Comparison of ENCODE assay signal across 9 mouse cellular contexts in genomic region chr11:7063001-7063584, GRCm38 (mm10). TPM values are rescaled to one million over a fixed set of nuclear protein-coding genes. Genes with fewer than 3 reads are reported as not detected.
A peak's percentile ranks its signal among the peaks of the same experiment; 100 is the strongest.
DNase-seq lines count a peak whose midpoint lies in the region; ATAC-seq lines count a peak whose summit lies in the region.
"Had no signal": no experiment of that assay in that cellular context is flagged by ENCODE, and none has a peak within 500 bp of the region (broad histone marks: within the 10 kb centered on the region; RNA-seq: fewer than 3 reads in every experiment).

Gene Adcy1 (plus strand): TSS chr11:7063489.

- no peak for DNase-seq in kidney, adult 9 months
- peak; percentile 79 for DNase-seq in cerebellum, adult 11-12 months
- peak; percentile 65 for DNase-seq in forebrain, embryonic 14.5 days (ENCODE audit: low spot score)
- peak in 1 of 2 experiments; percentile 44 for DNase-seq in layer of hippocampus, postnatal 14 days (ENCODE audit: low spot score in 2 of 2)
- no peak for DNase-seq in T-cell, adult 2 months (ENCODE audit: low spot score)
- DNase-seq in urinary bladder, adult 18-20 months (ENCODE audit: low spot score in 2 of 2) = no peak

- no peak within 1 kb of the TSS for H3K27ac ChIP-seq in kidney, embryonic 15.5 days
- no peak within 1 kb of the TSS for H3K27ac ChIP-seq in forebrain, embryonic 14.5 days (ENCODE audit: low read depth, low read length)
- peak within 1 kb of the TSS; percentile 55; the same call in 1 of the 2 replicates for H3K27ac ChIP-seq in midbrain, embryonic 13.5 days

- peak within 1 kb of the TSS; percentile 48 for H3K9ac ChIP-seq in kidney, embryonic 15.5 days
- H3K9ac ChIP-seq in forebrain, embryonic 14.5 days (ENCODE audit: low read length) = peak within 1 kb of the TSS; percentile 69
- peak within 1 kb of the TSS; percentile 74 for H3K9ac ChIP-seq in midbrain, embryonic 13.5 days (replicated peaks)

- H3K9me3 ChIP-seq in kidney, embryonic 15.5 days (replicated peaks) = no peaks in the 10 kb centered on the region
- no peaks in the 10 kb centered on the region for H3K9me3 ChIP-seq in forebrain, embryonic 14.5 days (replicated peaks; ENCODE audit: control insufficient read depth, low read length)
- H3K9me3 ChIP-seq in midbrain, embryonic 13.5 days = no peaks in the 10 kb centered on the region

- no peaks in the 10 kb centered on the region for H3K36me3 ChIP-seq in kidney, embryonic 15.5 days
- H3K36me3 ChIP-seq in forebrain, embryonic 14.5 days (ENCODE audit: control insufficient read depth, insufficient read depth, low read length) = no peaks in the 10 kb centered on the region
- no peaks in the 10 kb centered on the region for H3K36me3 ChIP-seq in midbrain, embryonic 13.5 days

- peaks cover 27% of the 10 kb centered on the region for H3K4me1 ChIP-seq in kidney, embryonic 15.5 days
- peaks cover 9% of the 10 kb centered on the region for H3K4me1 ChIP-seq in forebrain, embryonic 14.5 days (ENCODE audit: control insufficient read depth, insufficient read depth, low read length)
- H3K4me1 ChIP-seq in midbrain, embryonic 13.5 days (replicated peaks) = peaks cover 36% of the 10 kb centered on the region

- peak; percentile 40; the same call in 1 of the 2 replicates for ATAC-seq in kidney, embryonic 15.5 days (replicated peaks; ENCODE audit: low FRiP score)
- peak; percentile 72 for ATAC-seq in forebrain, embryonic 14.5 days
- peak; percentile 66 for ATAC-seq in midbrain, embryonic 13.5 days

- peak within 1 kb of the TSS; percentile 67 for H3K4me3 ChIP-seq in kidney, embryonic 15.5 days (replicated peaks)
- H3K4me3 ChIP-seq in forebrain, embryonic 14.5 days (ENCODE audit: low read depth, low read length) = peak within 1 kb of the TSS; percentile 62
- peak within 1 kb of the TSS; percentile 67 for H3K4me3 ChIP-seq in midbrain, embryonic 13.5 days (replicated peaks)
- H3K4me3 ChIP-seq: megakaryocyte, embryonic 14.5 days had no signal

- under 1% methylated on average over 48 of the region's 69 CpGs for WGBS in kidney, embryonic 15.5 days
- 1% methylated on average over 30 of the region's 69 CpGs for WGBS in forebrain, embryonic 14.5 days
- under 1% methylated on average over 37 of the region's 69 CpGs for WGBS in midbrain, embryonic 13.5 days

- H3K4me2 ChIP-seq in kidney, embryonic 15.5 days = peak within 1 kb of the TSS; percentile 96
- H3K4me2 ChIP-seq in forebrain, embryonic 14.5 days (ENCODE audit: low read length) = peak within 1 kb of the TSS; percentile 94
- peak within 1 kb of the TSS; percentile 90 for H3K4me2 ChIP-seq in midbrain, embryonic 13.5 days (replicated peaks)

- peaks cover 93% of the 10 kb centered on the region for H3K27me3 ChIP-seq in kidney, embryonic 15.5 days
- peaks cover 25% of the 10 kb centered on the region for H3K27me3 ChIP-seq in forebrain, embryonic 14.5 days (replicated peaks; ENCODE audit: control insufficient read depth, insufficient read depth, low read length)
- H3K27me3 ChIP-seq in midbrain, embryonic 13.5 days = peaks cover 53% of the 10 kb centered on the region

RNA-seq across cellular contexts. Expression of gene Adcy1, which starts in this region (rescaled TPM):
- 1.4 and 1.5 TPM in 2 replicates for polyA plus RNA-seq in kidney, embryonic 15.5 days (2015; fragmentation: Nextera tagmentation; extraction: Ambion mirVana)
- 5.0 and 7.9 TPM in 2 replicates for polyA plus RNA-seq in forebrain, embryonic 14.5 days (2014; fragmentation: Nextera tagmentation; extraction: Ambion mirVana)
- 100 to 1,000 TPM; 196 to 212 TPM for total RNA-seq in layer of hippocampus, postnatal 14 days (2021)
- polyA plus RNA-seq in midbrain, embryonic 13.5 days (2015; fragmentation: Nextera tagmentation; extraction: Ambion mirVana) = 2.8 and 3.0 TPM in 2 replicates

Comparison
In these comparisons a context has a peak if more than half of its experiments do, and no peak if none do; other contexts are left out.
1. DNase-seq: peak in cerebellum, adult 11-12 months (single experiment) and forebrain, embryonic 14.5 days (single experiment); none in kidney, adult 9 months (single experiment), T-cell, adult 2 months (single experiment) and urinary bladder, adult 18-20 months (0 of 2).
2. Peak in every context shown above with its lines, with median percentiles within 50 percentile points of each other: ATAC-seq, H3K4me2 ChIP-seq, H3K4me3 ChIP-seq and H3K9ac ChIP-seq.